Mouse (Mus musculus) limb, embryonic 14.5 days (tissue): ENCODE measurements around the gene Acp7. TPM values are rescaled to one million over a fixed set of nuclear protein-coding genes. Genes with fewer than 3 reads are reported as not detected.

Source experiments
- ATAC-seq: fragments of 200-750 bp; cut with Nextera tagmentation; 2 replicates; pipeline ENCODE4 v1.8.0; 2017; ENCODE audit warnings: low read depth, moderate number of reproducible peaks, moderate TSS enrichment; ENCODE audit not compliant: low FRiP score
- DNase-seq: peaks from one replicate; pipeline ENCODE4 v3.0.0-alpha.2; 2015; ENCODE audit warnings: low spot score
- H3K27ac ChIP-seq: fragments of 300-500 bp; sonication (generic); replicated peaks from 2 replicates; pipeline ENCODE4 v1.5.1; 2014; ENCODE audit warnings: low read depth, mild to moderate bottlenecking, low read length, moderate library complexity, mixed read lengths
- H3K27me3 ChIP-seq: fragments of 300-500 bp; sonication (generic); 2 replicates; pipeline ENCODE4 v1.6.1; 2014; ENCODE audit warnings: low read length, mixed read lengths; ENCODE audit not compliant: control insufficient read depth, insufficient read depth
- H3K36me3 ChIP-seq: fragments of 300-500 bp; sonication (generic); 2 replicates; pipeline ENCODE4 v1.6.1; 2014; ENCODE audit warnings: mild to moderate bottlenecking, low read length, moderate library complexity, mixed read lengths; ENCODE audit not compliant: control insufficient read depth, insufficient read depth
- H3K4me1 ChIP-seq: fragments of 300-500 bp; sonication (generic); 2 replicates; pipeline ENCODE4 v1.6.1; 2014; ENCODE audit warnings: antibody characterized with exemption, low read length, mixed read lengths; ENCODE audit not compliant: control insufficient read depth, insufficient read depth
- H3K4me2 ChIP-seq: fragments of 300-500 bp; sonication (generic); replicated peaks from 2 replicates; pipeline ENCODE4 v1.6.1; 2014; ENCODE audit warnings: low read depth, mild to moderate bottlenecking, low read length, moderate library complexity; ENCODE audit not compliant: severe bottlenecking
- H3K4me3 ChIP-seq: fragments of 300-500 bp; sonication (generic); replicated peaks from 2 replicates; pipeline ENCODE4 v1.5.1; 2014; ENCODE audit warnings: low read length
- H3K9ac ChIP-seq: fragments of 300-500 bp; sonication (generic); 2 replicates; pipeline ENCODE4 v1.6.1; 2014; ENCODE audit warnings: mild to moderate bottlenecking, low read depth, low read length, moderate library complexity; ENCODE audit not compliant: severe bottlenecking
- H3K9me3 ChIP-seq: fragments of 300-500 bp; sonication (generic); 2 replicates; pipeline ENCODE4 v1.6.1; 2016; ENCODE audit warnings: low read length; ENCODE audit not compliant: control insufficient read depth
- POLR2A ChIP-seq: fragments of 200-500 bp; IDR thresholded peaks from 2 replicates; pipeline ENCODE4 v1.8.0; 2012; ENCODE audit warnings: inconsistent platforms, mild to moderate bottlenecking, moderate library complexity, borderline replicate concordance; ENCODE audit not compliant: insufficient read depth, insufficient read length; ENCODE audit errors: extremely low read depth
- WGBS: fragments of 180-500 bp; shearing (Covaris S2); extraction: QIAGEN DNeasy Blood & Tissue Kit; methylation state at CpG from one replicate; pipeline ENCODE4 v1.1.7; 2014; 5-methylcytosine and 5-hydroxymethylcytosine counted together
- polyA plus RNA-seq, 2 experiments: library from polyadenylated mRNA; depleted of rRNA in 1 of 2; stranded (reverse) in 1 of 2; unstranded in 1 of 2; fragments of >200 nt; fragmentation: Nextera tagmentation in 1 of 2; extraction: Ambion mirVana in 1 of 2; gene quantifications; 2 replicates each; pipeline versions ENCODE4 v1.2.1 to v1.2.3; 2012 to 2014

Acp7 gene
- polyA plus RNA-seq, 2 experiments, result 0.08 to 0.10 TPM

DNA sequence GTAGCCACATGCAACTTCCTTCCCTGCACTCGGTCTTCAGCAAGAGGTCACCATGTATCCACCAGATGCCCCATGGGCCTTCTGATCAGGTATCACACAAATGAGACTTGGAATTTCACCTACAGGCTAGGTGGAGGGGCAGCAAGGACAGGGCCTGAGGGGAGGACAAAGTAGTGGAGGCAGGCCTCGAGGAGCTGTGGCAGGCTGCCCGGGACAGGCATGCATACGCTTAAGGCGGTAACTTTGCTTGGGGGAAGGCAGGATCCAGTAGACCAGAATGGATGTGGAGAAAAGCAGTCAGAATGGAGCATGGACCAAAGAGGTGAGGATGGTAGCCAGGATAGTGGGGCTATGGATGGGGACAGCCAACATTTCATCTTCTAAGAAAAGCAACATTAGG, 51.3 kb downstream of the Acp7 start:
- no peak overlapping the region for H3K9ac ChIP-seq
- ATAC-seq, result no peak
- H3K27ac ChIP-seq, result no peak overlapping the region
- no peak overlapping the region for H3K4me2 ChIP-seq
- no peak for TF ChIP-seq POLR2A
- no peaks in the 10 kb centered on the region for H3K27me3 ChIP-seq
- H3K4me3 ChIP-seq, result no peak overlapping the region
- peaks cover 16% of the 10 kb centered on the region for H3K4me1 ChIP-seq
- WGBS, result 73% methylated on average over 5 of the region's 5 CpGs
- H3K36me3 ChIP-seq, result no peaks in the 10 kb centered on the region
- DNase-seq, result no peak
- H3K9me3 ChIP-seq, result no peaks in the 10 kb centered on the region

DNA sequence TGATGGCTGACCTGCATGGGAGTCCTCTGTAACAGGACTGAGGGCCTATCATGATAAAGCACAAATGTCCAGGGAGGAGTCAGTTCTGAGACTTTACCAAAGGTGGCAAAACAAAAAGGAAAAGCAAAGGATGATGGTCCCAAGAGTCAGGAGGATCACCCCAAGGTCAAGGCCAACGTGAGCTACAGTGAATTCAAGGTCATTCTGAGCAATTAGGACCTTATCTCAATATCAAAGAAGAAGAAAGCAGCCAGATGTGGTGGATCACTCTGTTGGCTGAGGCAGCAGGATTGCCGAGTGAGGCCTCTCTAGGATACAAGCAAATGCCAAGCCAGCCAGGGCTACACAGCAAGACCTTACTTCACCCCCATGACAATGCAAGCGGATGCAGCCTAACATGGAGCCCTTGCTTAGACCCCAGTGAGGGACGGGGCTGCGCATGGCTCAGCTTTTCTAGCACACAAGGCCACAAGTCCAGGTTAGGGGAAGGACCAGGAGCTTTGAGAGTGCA, 52.5 kb downstream of the Acp7 start:
- ATAC-seq (no peak), DNase-seq (no peak)
- 67% methylated on average over 5 of the region's 5 CpGs for WGBS
- H3K4me1 ChIP-seq, result peaks cover 16% of the 10 kb centered on the region
- no peaks in the 10 kb centered on the region for H3K36me3 ChIP-seq
- no peak for TF ChIP-seq POLR2A
- H3K27ac ChIP-seq, result no peak overlapping the region
- no peaks in the 10 kb centered on the region for H3K27me3 ChIP-seq
- no peak overlapping the region for H3K4me3 ChIP-seq
- no peaks in the 10 kb centered on the region for H3K9me3 ChIP-seq
- H3K9ac ChIP-seq, result no peak overlapping the region
- no peak overlapping the region for H3K4me2 ChIP-seq

DNA sequence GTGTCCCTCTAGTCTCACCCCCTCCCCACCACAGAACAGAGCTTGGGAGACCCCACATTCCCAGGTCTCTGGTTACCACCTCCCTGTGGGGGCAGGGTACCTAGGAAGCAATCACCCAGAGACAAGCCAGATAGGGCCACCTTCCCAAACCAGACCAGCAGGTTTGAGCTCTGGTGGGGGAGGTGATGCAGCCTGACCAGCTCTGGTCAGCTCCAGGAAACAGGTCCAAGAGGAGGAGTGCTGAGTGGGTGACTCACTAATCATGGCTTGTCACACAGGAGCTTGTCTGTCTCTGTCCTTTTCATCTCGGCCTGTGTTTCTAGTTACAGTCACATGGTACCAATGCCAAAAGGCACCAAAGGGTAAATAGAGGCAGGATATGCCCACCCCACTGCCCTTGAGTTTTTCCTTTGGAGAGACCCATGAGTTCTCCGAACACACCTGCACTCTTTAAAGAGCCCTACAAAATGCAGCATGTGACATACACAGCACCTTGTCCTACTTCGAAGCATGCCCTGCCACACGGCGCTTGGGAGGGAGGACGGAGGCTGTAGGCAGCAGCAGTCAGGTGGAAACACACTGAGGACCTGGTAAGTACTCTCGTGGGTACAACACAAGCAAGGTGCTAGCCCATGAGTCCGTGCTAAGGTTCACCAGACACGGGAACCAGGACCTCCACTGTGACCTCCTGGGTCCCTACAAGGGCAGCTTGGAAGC, 53.1 kb downstream of the Acp7 start:
- no peak overlapping the region for H3K4me3 ChIP-seq
- H3K9ac ChIP-seq, result no peak overlapping the region
- ATAC-seq (no peak), DNase-seq (no peak)
- H3K4me1 ChIP-seq, result peaks cover 16% of the 10 kb centered on the region
- H3K9me3 ChIP-seq, result no peaks in the 10 kb centered on the region
- no peaks in the 10 kb centered on the region for H3K27me3 ChIP-seq
- H3K4me2 ChIP-seq, result no peak overlapping the region
- no peak overlapping the region for H3K27ac ChIP-seq
- no peaks in the 10 kb centered on the region for H3K36me3 ChIP-seq
- WGBS, result 74% methylated on average over 9 of the region's 9 CpGs
- TF ChIP-seq POLR2A, result no peak

DNA sequence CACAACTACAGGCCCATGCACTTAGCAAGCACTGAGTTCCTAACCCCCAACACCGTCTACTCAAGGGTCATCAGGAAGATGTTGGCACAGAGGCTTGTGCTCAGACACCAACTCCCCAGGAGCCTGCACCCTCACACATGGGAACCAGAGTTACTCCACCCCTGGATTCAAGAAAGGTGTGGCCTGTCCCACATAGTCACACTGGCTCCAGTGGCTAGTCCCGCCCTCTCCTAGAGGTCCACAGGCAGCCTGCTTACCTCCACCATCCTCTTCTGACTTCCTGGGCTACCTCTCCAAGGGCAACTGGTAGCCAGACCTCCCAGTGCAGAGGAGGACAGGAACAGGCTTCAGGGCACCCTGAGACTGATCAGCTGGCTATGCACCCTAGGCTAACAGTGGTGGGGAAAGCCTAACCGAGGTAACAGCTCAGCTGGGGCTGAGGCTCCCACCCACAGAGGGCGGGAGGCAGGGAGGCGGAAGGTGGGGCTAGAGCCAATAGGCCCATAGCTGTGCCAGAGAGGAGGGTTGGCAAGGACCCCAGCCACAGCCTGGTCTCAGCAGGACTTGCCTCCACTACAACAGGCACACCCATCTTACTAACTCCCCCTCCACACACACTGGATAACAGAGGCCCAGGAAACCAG, 54.7 kb downstream of the Acp7 start:
- TF ChIP-seq POLR2A, result no peak
- DNase-seq (peak; percentile 32), ATAC-seq (no peak)
- Histone ChIP-seq H3K27me3 (no peaks in the 10 kb centered on the region), H3K4me3 (no peak overlapping the region), H3K4me1 (peaks cover 17% of the 10 kb centered on the region), H3K36me3 (no peaks in the 10 kb centered on the region), H3K27ac (no peak overlapping the region), H3K4me2 (no peak overlapping the region), H3K9me3 (no peaks in the 10 kb centered on the region), H3K9ac (peak overlapping the region; percentile 16; the same call in 1 of the 2 replicates)
- WGBS, result 66% methylated on average over 5 of the region's 5 CpGs

DNA sequence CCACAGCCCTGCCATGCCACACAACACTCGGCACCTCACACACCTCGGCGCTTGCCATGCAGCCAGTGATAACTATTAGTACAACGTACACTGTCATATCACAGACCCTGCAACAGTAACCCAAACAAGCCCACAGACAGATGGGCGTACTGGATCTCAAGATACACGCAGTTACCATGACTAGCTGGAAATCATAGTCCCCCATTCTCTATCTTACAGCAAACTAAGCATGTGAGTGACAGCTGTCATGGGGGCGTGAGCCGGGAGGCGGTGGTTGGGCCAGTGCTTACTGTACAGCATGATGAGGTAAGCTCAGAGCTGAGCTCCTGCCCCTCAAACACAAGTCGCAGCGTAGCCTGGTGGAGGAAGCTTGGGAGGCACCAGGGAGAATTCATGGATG, 55.5 kb downstream of the Acp7 start:
- DNase-seq (no peak), ATAC-seq (no peak)
- no peaks in the 10 kb centered on the region for H3K36me3 ChIP-seq
- no peak overlapping the region for H3K27ac ChIP-seq
- no peak for TF ChIP-seq POLR2A
- no peak overlapping the region for H3K4me3 ChIP-seq
- H3K9me3 ChIP-seq, result no peaks in the 10 kb centered on the region
- H3K4me1 ChIP-seq, result peaks cover 25% of the 10 kb centered on the region
- no peak overlapping the region for H3K9ac ChIP-seq
- no peak overlapping the region for H3K4me2 ChIP-seq
- WGBS, result 87% methylated on average over 11 of the region's 11 CpGs
- H3K27me3 ChIP-seq, result no peaks in the 10 kb centered on the region
